Mouse (Mus musculus): ENCODE results near the gene Eef1b2.
"Not testable (repeated sequence)": the region's sequence is repeated elsewhere in the genome, so short reads cannot be mapped to it uniquely, and the experiment has no call there.

The Eef1b2 gene

DNA sequence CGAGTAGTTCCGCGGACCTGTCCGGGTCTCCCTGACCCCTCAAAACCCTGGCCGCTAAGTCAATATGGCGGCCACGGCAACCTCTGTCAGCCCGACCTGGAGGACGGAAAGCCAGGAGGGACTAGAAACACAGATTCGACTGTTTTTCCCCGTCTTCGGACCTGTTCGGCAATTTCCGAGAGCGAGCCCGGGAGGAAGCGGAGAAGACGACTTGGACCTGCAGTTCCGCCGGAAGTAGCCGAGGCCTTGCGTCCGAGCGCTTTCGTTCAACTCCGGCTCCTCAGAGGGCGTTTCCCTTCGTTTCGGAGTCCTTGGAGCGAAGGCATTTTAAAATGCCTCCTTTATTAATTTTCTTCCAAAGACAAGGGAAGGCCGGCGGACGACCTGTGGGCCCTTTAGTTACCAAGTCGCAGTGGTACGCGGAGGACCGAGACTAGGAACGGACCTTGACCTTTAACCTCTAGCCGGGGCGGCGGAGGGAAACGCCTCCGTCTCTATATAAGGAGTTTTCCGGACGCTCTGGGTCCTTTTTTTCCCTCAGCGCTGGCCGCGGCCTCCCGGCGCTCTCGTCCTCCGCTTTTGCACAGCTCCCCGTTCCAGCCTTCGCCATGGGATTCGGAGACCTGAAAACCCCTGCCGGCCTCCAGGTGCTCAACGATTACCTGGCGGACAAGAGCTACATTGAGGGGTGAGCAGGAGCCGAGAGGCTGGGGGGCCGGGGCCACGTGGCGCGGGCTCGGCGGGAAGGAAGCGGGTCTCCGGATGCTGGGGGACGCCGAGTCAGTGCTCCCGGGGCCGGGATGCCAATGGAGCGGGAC lies at the start of gene Eef1b2, which contains the start of gene Ndufs1:
Gene Eef1b2, plus strand, starts transcription at position 222 of the 818 bp plus-strand sequence.
Gene Ndufs1, minus strand, starts transcription at position 230 of the 818 bp plus-strand sequence.
- DNase-seq, result peak; percentile 99

DNA sequence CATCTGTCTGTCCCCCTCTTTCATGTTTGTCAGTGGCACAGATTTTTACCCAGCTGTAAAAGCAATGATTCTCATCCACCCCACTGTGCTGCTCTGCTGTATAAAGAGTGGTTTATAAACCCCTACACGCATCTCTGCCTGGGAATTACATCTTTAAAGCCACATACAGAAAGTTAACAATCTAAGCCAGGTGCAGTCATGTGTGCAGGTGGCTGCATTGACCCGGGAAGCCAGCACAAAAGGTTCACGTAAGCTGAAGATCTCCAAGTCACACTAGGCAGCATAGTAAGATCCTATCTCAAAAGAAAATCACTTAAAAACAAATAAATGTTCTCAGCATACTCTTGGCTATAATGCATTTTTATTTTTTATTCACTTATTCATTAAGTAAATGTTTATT lies 47.4 kb upstream of the Eef1b2 start:
- DNase-seq, result no peak

DNA sequence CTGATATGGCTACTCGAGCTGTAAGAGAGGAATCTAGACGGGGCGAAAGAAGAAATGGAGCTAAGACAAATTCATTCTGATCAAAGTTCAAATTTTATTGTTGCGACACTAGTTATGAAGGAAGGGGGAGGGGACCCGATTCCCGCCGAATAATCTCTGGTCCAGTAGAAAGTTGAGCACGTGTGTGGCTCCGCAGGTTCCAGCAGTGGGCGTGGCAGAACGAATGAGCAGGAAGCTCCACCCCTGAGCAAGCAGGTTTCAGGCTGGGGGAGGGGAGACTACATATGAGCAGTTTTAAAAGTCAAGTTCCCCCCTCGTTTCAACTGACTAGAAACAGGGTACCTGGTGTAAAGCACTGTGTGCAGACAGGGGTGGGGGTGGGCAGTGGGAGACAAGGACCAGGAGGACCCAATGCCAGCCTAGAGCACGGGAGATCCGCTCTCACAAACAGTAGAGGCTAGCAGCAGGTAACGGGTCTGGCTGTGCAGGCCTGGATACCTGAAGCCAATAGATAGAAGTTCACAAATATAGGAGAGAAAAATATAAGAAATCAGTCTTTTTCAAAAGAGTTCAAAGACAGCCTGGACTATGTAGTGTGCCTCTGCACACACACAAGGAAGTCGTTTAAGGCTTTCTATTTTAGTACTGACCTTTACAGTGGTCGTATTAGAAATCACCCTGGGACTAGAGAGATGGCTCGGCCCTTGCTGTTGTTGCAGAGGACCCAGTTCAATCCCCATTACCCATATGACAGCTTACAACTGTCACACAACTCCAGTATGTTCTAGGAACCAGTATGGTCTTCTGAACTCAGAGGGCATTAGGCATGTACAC lies 46.6 kb upstream of the Eef1b2 start:
- DNase-seq, result no peak

DNA sequence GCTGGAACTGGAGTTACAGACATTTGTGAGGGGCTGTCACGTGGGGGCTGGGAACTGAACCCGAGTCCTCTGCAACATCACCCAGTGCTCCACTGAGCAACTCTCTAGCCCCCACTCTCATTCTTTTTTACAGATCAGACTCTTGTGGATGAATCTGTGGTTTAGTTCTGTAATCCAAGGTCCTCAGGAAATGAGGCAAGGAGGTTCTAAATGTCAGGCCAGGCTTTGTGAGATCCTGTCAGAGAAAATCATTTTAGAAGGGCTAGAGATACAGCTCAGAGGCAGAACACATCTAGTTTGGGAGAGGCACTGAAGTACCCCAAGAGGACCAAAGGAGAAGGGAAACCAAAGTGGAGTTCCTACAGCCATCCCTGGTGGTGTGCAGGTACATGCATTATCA lies 45.7 kb upstream of the Eef1b2 start:
- DNase-seq, result no peak

DNA sequence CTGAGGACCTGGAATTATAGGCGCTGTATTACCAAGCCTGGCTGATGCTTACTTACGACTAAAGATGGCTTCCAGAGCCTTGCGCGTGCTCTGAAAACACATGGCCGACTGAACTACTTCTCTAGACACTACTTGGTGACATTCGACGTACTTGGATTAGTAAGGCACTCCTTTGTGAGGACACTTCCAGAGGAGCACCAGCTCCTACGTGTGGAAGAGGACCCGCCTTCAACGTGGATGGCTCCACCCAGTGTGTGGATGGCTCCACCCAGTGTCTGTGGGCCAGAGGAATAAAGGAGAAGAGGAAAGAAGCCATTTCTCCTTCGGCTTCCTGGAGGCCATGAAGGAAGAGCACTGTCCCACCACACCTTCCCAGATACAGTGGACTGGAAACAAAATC lies 44.9 kb upstream of the Eef1b2 start:
- DNase-seq, result no peak

DNA sequence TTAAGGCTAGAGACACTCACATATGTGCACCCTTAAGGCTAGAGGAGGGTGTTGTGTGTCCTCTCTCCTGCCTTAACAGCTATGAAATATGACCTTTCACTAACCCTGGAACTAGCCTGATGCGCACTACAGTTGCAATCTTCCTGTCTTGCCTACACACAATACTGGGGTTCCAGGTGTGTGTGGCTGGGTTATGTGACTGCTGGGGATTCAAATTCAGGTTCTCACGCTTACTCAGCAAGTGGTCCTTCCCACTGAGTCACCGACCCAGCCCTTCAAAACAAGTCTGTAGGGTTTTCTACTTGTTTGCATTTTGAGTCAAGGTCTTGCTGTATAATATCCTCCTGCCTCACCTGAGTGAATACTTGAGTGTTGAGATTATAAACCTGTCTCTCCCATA lies 42.1 kb upstream of the Eef1b2 start:
- no peak for DNase-seq

DNA sequence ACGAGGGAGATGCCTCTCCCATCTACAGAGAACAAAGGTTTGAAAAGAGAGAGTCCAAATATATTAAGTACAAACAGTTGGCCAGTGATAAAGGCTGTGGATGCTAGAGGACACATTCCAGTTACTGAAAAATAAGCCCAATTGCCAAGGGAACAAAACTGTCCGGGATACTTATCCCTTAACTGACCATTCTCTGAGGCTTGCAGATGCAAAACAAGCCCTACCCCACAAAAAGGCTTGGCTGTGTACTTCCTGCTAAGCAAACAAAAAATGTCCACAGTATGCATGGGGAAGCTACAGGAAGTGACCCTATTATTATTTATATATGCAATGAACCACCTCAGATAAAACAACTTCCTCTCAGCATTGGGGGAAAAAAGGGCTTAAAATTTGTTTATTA lies 38.7 kb upstream of the Eef1b2 start:
- no peak for DNase-seq

DNA sequence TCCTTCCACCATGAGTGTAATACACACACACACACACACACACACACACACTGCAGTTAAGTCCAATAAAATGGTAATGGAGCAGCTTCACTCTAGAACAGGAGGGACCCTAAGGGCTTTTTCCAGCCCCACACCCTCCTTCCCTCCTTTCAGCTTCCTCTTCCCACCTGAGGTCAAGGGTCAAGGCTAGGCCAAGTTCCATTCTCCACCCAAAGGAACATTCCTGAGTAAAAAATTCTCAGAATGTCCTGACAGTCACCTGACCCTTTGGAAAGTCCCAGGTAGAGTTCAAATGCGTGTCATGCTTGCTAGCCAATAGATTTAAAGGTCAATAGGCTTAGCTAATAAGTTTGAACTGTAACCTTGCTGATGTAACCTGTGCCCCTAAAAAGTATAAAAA lies 38.0 kb upstream of the Eef1b2 start:
- not testable (repeated sequence) for DNase-seq

DNA sequence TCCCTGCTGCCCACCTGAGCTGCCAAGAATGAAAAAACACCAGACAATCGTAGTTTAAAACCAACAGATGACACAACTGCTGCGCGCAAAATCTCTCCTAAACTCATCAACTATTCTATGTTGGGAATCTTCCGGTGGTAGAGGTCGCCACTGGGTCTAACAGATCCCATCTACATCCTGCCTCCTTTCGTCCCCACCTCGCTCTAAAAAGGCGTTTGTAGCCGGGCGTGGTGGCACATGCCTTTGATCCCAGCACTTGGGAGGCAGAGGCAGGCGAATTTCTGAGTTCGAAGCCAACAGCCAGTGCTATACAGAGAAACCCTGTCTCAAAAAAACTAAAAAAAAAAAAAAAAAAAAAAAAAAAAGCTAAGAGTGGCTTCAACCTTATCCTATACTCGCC lies 36.4 kb upstream of the Eef1b2 start:
- no peak for DNase-seq

DNA sequence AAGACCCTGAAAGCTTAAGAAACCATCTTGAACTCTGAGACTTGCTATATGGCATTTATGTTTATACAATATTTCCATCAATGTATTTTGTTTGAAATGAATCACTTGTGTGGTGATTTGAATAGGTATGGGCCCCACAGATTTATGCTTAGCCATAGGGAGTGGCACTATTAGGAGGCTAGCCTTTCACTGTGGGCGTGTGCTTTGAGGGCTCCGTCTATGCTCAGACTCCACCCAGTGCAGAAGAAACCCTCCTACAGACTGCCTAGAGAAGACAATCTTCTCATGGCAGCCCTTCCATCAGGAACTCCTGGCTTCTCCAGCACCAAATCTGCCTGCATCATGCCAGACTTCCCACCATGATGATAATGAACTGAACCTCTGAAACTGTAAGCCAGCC lies 8.0 kb upstream of the Eef1b2 start:
- no peak for DNase-seq

DNA sequence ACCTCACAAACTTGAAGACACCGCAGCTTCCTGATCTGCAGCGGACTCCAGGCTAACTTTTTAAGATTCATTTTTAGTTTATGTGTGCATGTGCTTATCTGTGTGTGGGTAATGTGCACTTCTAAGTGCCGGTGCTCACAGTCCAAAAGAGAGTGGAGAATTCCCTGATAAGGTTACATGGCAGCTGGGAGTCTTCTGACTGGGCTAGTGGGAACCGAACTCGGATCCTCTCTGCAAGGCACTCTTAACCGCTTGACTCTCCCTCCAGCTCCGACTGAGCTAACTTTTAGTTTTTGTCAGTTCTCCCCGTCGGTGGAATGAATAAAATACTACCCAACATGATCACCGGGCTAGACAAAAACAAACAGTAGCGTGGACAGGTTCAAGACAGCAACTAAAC lies 772 bp upstream of the Eef1b2 start:
- peak in 1 of 2 experiments; percentile 35 for DNase-seq

DNA sequence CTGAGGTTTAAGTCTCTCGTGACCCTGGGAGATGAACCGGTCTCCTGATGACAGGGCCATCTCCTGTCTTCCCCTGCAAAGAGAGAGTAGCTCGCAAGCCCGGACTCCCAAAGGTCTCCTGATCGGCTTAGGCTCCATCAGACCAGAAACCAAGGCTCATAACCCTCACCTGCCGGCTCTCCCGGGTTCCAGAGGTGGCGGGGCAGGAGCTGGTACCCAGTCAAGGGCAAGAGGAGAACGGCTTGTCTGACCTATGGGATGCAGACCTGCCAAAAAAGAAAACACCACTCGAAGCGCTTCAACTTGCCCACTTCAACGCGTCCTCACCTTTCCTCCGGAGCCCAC lies 394 bp upstream of the Eef1b2 start:
- no peak for DNase-seq

DNA sequence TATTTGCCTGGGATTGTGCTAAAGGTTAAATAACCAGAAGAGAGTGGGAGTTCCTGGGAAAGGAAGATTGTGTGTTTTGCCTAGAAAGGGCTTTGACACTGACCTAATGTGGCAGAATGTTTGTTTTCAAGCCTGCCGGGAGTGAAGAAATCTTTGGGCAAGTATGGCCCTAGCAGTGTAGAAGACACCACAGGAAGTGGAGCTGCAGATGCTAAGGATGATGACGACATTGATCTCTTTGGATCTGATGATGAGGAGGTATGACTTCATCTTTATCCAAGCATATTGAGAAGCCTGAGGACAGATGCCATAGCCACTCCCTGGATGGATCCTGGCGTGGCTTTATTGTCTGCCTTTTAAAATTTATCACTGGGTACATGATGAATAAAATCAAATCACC lies 1.7 kb downstream of the Eef1b2 start:
- no peak for DNase-seq

DNA sequence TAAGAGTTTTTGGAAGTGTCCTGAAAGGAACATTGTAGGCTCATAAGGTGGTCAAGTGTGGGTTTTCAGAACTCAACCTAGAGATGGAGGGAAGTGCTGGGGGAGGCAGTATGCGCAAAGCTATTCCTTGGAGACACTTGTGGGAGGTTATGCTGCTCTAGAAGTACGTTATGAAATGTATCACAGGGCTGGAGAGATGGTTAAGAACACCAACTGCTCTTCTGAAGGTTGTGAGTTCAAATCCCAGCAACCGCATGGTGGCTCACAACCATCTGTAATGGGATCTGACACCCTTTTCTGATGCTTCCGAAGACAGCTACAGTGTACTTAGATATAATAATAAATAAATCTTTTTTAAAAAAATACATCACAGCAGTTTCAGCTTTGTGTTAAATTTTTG lies 3.5 kb downstream of the Eef1b2 start:
- no peak for DNase-seq

DNA sequence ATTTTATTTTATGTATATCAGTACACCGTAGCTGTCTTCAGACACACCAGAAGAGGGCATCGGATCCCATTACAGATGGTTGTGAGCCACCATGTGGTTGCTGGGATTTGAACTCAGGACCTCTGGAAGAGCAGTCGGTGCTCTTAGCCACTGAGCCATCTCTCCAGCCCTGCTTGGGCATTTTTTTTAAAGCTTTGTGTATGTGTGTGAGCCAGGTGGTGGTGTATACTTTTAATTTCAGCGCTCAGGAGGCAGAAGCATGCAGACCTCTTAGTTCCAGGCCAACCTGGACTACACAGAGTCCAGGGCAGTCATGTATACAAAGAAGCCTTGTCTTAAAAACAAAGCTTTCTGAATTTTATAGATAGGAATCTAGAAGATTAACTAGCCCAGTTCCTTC lies 4.0 kb downstream of the Eef1b2 start:
- DNase-seq, result not testable (repeated sequence)

DNA sequence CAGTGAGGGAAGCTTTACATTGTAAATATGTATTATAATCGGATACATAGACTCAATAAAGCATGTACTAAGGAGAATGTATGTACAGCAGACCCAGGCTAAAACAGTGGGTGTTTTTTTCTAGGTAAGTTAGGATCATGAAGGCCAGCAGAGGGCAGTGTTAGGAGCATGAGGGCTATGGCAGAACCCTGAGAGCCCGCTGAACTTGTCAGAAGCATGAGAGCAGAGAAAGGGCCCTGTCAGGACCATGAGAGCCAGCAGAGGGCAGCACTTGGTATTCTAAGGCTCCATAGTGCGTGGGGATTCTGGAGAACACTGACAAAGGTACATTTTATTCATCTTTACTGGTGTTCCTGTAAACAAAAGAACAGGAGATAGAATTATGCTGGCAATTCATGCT lies 4.4 kb downstream of the Eef1b2 start:
- peak; percentile 89 to 93 for DNase-seq

DNA sequence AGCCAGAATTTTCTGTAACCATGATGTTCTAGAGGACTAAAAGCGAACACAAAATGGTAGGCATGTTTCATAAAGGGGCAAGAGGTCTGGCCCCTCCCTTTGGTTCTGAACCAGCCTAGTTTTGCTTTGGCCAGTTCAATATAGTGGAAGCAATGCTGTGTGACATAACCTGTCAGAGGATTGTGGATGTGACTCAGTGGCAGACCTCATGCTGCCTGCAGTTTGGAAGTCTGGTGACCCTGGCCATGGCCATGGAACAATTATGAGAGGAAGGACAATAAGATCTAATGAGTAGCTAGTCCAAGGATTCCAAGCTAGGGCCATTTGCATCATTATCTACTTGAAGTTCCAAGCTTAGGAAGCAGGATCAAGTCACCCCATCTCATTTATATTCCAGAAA lies 4.9 kb downstream of the Eef1b2 start:
- DNase-seq, result no peak

DNA sequence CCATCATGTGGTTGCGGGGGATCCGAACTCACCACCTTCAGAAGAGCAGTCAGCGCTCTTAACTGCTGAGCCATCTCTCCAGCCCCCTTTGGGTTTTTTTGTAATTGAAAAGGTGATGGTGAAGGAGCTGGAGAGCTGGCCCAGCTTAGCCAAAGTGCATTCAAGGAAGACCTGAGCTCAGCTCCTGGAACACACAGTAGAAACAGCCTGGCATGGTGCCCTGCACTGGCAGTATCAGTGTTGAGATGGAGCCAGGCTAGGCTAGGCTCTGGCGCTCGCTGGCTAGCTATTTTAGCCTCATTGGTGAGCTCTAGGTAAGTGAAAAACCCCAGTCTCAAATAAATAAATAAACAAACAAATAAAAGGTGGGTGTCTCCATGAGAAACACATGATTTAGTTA lies 5.6 kb downstream of the Eef1b2 start:
- peak; percentile 86 to 92 for DNase-seq

DNA sequence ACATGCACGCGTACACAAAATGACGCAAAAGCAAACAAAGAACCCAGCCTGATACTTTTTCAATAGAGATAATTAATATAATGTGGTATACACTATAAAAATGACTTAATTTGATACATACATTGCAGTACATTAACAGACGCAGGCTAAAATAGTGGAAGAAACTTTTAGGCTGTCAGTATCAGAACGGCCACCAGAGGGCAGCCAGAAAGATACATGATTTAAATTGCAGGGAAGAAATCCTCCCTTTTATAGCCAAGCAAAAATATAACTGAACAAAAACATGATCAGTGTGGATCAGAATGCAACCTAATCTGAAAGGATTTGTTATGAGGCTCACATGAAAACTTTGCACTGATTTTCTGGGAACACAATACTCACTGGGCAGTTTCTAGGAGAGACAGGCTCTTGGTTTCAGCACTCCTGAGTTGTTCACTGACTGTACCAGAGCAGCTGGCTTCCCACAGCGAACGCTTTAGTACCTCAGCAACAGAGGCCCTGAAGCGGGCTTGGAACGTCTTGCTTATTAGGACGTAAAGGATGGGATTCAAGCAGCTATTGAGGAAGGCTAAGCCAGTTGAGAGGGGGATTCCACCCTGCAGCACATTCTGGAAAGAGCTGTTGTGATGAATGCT lies 6.1 kb downstream of the Eef1b2 start:
- peak; percentile 57 to 72 for DNase-seq

DNA sequence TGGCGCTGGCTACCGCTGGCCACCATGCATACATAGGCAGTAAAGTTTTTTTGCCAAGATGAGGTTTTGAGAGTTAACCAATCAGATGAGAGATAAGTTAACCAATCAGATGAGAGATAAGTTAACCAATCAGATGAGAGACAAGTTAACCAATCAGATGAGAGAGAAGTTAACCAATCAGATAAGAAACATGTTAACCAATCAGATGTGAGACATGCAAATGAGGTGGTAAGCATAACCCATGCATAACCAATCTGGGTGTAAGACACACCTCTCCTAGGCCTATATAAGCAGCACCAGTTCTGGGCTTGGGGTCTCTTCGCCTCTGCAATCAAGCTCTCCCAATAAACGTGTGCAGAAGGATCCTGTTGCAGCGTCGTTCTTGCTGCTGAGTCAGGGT lies 8.8 kb downstream of the Eef1b2 start:
- DNase-seq, result not testable (repeated sequence)

DNA sequence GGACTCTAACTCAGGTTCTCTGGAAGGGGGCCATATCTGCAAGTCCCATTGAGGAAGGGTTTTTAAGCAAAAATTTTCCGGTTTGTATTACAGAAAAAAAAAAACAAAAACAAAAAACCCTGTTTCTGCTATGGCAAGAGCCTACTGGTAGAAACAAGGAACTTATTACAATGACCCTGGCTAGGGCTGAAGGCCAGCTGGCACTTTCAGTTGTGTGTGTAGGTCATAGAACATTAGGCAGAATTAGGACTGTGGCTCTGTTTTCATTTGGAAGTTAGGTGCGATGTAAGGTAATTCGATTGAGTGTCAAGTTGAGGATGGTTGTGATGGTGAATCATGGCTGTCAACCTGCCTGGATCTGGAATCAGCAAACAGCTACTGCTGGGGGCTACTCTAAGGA lies 11.9 kb downstream of the Eef1b2 start:
- DNase-seq, result no peak

DNA sequence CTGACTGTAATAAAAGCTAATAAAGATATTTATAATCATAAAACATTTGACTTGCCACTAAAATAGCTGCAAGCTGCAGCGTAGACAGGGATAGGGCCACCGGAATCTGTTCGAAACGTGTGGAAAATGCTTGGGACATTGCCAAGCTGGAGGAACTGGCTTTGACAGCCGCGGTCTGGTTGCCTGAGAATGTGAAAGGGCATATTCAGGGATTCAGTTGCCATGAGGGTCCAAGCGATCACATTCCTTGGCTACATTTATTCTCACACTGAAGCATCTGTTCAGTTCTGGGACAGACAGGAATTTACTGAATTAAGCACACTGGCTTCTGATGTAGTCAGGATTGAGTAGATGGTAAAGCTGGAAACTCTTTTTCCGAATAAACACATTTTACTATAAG lies 14.2 kb downstream of the Eef1b2 start:
- peak in 1 of 2 experiments; percentile 40 for DNase-seq

DNA sequence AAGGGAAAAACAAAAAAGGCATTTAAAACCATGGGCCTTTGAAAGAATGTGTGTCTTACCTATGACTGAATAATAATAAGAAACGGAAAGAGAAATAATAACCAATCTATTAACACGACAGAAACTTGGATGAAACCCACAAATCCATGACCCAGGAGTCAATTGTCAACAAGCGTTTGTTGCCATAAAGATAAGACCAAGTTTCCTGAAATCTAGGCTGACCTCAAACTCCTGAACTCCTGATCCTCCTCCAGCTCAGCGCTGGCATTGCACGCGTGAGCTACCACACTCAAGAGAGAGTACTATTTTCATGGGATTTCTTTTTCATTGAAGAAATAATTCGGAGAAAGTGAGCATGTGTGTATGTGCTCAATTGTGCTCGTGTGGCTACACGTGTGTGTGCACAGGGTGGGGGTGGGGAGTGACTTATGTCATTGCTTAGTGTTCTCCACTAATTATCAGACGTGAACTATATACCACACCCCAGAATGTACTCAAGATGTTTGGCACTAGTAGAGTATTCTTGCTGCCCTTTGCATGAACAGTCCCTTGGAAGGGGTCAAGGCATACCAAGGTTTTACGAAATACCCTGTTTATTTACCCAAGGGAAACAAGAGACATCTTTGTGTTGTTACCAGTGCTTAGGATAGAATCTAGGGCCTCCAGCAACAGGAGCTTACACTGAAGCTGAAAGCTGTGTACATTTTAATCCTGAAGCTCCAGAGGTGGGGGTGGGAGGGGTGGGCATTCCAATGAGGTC lies 15.9 kb downstream of the Eef1b2 start:
- no peak for DNase-seq
